Mouse (Mus musculus) olfactory bulb, adult 2 months (tissue): ENCODE data around the gene Chpf. TPM values are rescaled to one million over a fixed set of nuclear protein-coding genes. Genes with fewer than 3 reads are reported as not detected.
A peak's percentile ranks its signal among the peaks of the same experiment; 100 is the strongest.

Experiments used
- H3K27ac ChIP-seq: fragments of 200-500 bp; 2 replicates; pipeline ENCODE4 v1.5.1; 2012; ENCODE audit warnings: low read depth, low read length; ENCODE audit not compliant: insufficient read depth
- H3K4me1 ChIP-seq: fragments of 200-500 bp; 2 replicates; pipeline ENCODE4 v1.6.1; 2012; ENCODE audit warnings: low read length; ENCODE audit not compliant: control insufficient read depth, insufficient read depth
- H3K4me3 ChIP-seq: fragments of 200-500 bp; 2 replicates; pipeline ENCODE4 v1.5.1; 2012; ENCODE audit warnings: mild to moderate bottlenecking, low read depth, low read length, moderate library complexity; ENCODE audit not compliant: insufficient read depth
- CTCF ChIP-seq: fragments of 200-500 bp; IDR thresholded peaks from 2 replicates; pipeline ENCODE4 v1.5.1; 2012; ENCODE audit warnings: low read depth, mild to moderate bottlenecking, low read length, moderate library complexity; ENCODE audit not compliant: insufficient read depth
- POLR2A ChIP-seq: fragments of 200-500 bp; IDR thresholded peaks from 2 replicates; pipeline ENCODE4 v1.6.1; 2012; ENCODE audit warnings: mild to moderate bottlenecking, low read depth, low read length, moderate library complexity; ENCODE audit not compliant: insufficient read depth
- WGBS: fragments of 180-500 bp; shearing (Covaris S2); methylation state at CpG from one replicate; pipeline ENCODE4 v1.1.7; 2018; 5-methylcytosine and 5-hydroxymethylcytosine counted together
- polyA plus RNA-seq: library from polyadenylated mRNA; stranded (reverse); fragments of >200 nt; gene quantifications from 2 replicates; pipeline ENCODE4 v1.2.4, GENCODE M21; 2012; ENCODE audit warnings: low replicate concordance; ENCODE audit not compliant: missing spikeins, insufficient read depth, insufficient read length

Chpf gene
- polyA plus RNA-seq, 1 experiment = not detected

GRCm38 (mm10) chr1:75455948-75456347, 23.2 kb downstream of the Chpf start:
- 0 out of 2 replicates have a peak overlapping the region, but pooled peaks have one; percentile 12 for H3K27ac ChIP-seq

GRCm38 (mm10) chr1:75455433-75455832, 23.7 kb downstream of the Chpf start:
- 75% methylated on average over 3 of the region's 3 CpGs for WGBS
- no peak for TF ChIP-seq CTCF
- no peak for TF ChIP-seq POLR2A
- Histone ChIP-seq H3K27ac (0 out of 2 replicates have a peak overlapping the region, but pooled peaks have one; percentile 12), H3K4me3 (no peak overlapping the region), H3K4me1 (peaks cover 77% of the 10 kb centered on the region)

More at GRCm38 (mm10) chr1:75455948-75456347, 23.2 kb downstream of the Chpf start:
- WGBS = 15% methylated on average over 5 of the region's 5 CpGs
- H3K4me3 ChIP-seq = no peak overlapping the region
- H3K4me1 ChIP-seq = peaks cover 73% of the 10 kb centered on the region
- TF ChIP-seq POLR2A (no peak), CTCF (no peak)

DNA sequence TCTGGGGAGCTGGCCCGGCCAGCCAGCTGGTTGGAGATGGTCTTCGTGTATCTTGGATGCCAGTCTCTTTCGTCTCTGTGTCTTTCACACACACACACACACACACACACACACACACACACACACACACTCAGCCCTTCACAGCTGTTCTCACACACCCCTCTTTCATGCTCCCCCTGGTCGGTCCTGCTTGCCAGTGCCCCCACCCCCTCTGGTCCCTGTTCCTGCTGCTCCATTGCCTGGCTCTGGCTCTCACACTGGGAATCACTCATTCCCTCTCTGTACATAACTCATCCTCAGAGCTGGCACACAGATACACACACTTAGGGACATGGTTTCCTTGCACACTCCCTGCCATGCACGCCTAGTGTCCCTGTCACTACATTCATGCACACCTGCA, 27.2 kb downstream of the Chpf start:
- WGBS = 46% methylated on average over 5 of the region's 5 CpGs
- H3K4me3 ChIP-seq = peak overlapping the region; percentile 36
- H3K4me1 ChIP-seq = peaks cover 84% of the 10 kb centered on the region
- TF ChIP-seq CTCF = no peak
- TF ChIP-seq POLR2A = no peak
- H3K27ac ChIP-seq = 0 out of 2 replicates have a peak overlapping the region, but pooled peaks have one; percentile 19

DNA sequence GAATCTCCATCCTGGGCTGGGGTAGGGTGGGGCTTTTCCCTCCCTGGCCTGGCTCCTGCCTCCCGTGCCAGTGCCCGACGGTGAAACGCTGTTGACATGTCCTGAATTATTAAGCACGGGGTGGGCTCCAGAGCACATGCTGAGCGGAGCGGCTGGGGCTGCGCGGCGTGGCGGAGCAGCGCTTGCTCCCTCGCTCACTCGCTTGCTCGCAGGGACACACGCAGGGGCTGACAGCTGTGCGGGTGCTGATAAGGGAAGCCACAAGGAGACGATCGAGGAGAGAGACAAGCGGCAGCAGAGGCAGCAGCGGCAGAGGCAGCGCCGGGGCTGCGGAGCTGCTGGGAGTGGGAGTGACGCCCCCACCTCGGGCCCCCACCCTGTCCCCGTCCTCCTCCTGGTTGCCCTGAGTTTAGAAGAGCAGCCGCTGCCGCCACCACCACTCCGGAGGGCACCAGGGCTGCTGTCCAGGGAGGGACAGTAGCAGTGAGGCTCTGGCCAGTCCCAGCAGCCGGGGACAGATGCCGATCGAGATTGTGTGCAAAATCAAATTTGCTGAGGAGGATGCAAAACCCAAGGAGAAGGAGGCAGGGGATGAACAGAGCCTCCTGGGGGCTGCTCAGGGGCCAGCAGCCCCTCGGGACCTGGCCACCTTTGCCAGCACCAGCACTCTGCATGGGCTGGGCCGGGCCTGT, 28.6 kb downstream of the Chpf start, which contains the start of gene Asic4:
Gene Asic4, plus strand, starts transcription at position 123 of the 692 bp plus-strand sequence.
- peaks cover 84% of the 10 kb centered on the region for H3K4me1 ChIP-seq
- WGBS = 6% methylated on average over 35 of the region's 35 CpGs

GRCm38 (mm10) chr1:75449377-75450135, 29.6 kb downstream of the Chpf start:
- Histone ChIP-seq H3K27ac (no peak overlapping the region), H3K4me1 (peaks cover 89% of the 10 kb centered on the region), H3K4me3 (peak overlapping the region; percentile 36)
- TF ChIP-seq POLR2A (no peak), CTCF (no peak)
- WGBS = 30% methylated on average over 8 of the region's 8 CpGs

More for the DNA sequence above, 28.6 kb downstream of the Chpf start, which contains the start of gene Asic4:
- H3K4me3 ChIP-seq = peak within 1 kb of the TSS; percentile 36
- no peak within 1 kb of the TSS; the same call in 1 of the 2 replicates for H3K27ac ChIP-seq
- TF ChIP-seq CTCF (no peak), POLR2A (no peak)

DNA sequence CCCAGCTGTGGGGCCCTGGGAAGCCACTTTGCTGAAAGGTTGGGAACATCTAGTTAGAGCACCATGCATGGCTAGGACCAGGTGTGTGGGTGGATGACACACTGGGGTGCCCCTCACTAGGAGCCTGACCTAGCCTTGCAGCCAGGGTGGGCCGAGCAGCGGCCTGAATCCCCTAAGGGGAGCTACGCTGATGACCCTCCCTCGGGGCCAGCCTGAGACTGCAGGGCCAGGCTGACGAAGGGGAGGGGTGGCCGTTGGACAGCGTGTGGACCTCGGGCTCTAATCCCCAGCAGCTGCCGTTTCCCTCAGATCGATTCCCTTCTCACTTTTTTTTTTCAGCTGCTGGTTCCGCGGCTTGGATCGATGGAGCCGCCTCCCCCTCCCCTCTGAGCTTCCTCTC, 30.2 kb downstream of the Chpf start:
- Histone ChIP-seq H3K27ac (no peak overlapping the region), H3K4me3 (peak overlapping the region; percentile 1; the same call in 1 of the 2 replicates), H3K4me1 (peaks cover 90% of the 10 kb centered on the region)
- TF ChIP-seq POLR2A (no peak), CTCF (no peak)
- 13% methylated on average over 14 of the region's 14 CpGs for WGBS

GRCm38 (mm10) chr1:75448052-75448431, 31.1 kb downstream of the Chpf start:
- Histone ChIP-seq H3K4me1 (peaks cover 92% of the 10 kb centered on the region), H3K4me3 (no peak overlapping the region), H3K27ac (no peak overlapping the region)
- 18% methylated on average over 7 of the region's 7 CpGs for WGBS
- TF ChIP-seq CTCF (no peak), POLR2A (no peak)

DNA sequence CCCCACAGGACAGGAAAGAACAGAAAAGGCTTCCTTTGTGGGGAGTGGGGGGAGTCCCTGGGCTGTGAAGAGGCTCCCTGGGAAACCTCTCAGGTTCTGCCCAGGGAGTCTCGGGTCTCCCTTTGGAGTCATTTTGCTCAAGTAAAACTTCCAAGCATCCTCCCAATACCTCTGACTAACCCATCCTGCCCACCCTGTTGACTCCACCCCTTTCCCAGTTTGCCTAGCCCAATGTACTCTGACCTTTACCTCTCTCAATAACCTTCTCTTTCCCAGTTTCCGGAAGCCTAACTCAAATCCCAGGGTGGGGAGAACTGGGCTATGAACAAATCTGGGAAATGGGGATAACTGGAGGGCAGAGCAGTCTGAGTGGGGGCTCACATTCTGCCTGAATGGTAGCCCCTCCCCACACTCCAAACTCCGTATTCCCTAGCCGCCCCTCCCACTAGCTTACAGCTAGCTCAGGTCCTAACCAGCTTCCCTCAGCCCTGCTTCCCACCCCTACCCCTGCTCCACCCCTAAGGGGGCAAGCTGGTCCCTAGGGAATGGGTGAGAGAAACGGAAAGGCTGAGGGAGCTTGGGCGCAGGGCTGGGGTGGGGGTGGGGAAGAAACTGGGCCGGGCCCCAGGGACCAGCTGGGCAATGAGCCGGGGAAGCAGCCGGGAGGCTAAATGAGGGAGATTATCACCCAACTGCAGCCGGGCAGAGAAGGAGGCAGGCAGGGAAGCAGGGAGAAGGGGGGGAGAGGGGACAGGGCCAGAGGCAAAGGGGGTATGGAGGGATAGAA, 31.6 kb downstream of the Chpf start:
- WGBS = 16% methylated on average over 10 of the region's 10 CpGs
- Histone ChIP-seq H3K27ac (0 out of 2 replicates have a peak overlapping the region, but pooled peaks have one; percentile 18), H3K4me1 (peaks cover 93% of the 10 kb centered on the region), H3K4me3 (no peak overlapping the region)
- TF ChIP-seq CTCF = no peak
- TF ChIP-seq POLR2A = no peak

GRCm38 (mm10) chr1:75446656-75447055, 32.5 kb downstream of the Chpf start:
- Histone ChIP-seq H3K4me1 (peaks cover 91% of the 10 kb centered on the region), H3K4me3 (no peak overlapping the region), H3K27ac (peak overlapping the region; percentile 63)
- no peak for TF ChIP-seq POLR2A
- WGBS = 12% methylated on average over 20 of the region's 20 CpGs
